In the genomic region with DNA sequence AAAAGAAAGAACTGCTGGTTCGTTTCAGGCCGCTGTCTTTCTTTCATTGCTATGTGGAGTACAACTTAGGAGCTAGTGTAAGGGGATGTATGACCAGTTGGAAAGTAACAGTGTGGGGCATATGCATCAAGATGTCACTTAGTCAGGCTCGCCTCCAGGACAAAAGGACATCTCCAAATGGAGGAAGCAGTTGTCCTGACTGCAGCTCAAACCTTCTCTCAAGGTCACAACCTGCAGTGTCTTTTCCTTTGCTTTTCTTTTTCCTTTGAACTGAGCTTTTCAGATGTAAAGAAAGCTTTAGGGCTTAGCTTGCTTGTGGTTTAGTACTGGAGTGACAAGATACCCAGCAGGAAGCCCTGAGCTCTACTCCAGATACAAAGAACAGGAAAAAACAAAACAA, we compare ENCODE assay signal across 23 mouse cellular contexts.
"Had no signal": no experiment of that assay in that cellular context is flagged by ENCODE, and none has a peak within 500 bp of the region (broad histone marks: within the 10 kb centered on the region; RNA-seq: fewer than 3 reads in every experiment).

No protein-coding gene starts in this region.

- H3K27ac ChIP-seq: heart, embryonic 10.5 days; hindbrain, embryonic 10.5 days; hindbrain, embryonic 12.5 days; hindbrain, embryonic 15.5 days; hindbrain, postnatal 0 days; kidney, embryonic 15.5 days; kidney, postnatal 0 days; limb, embryonic 13.5 days; limb, embryonic 15.5 days; liver, embryonic 12.5 days; liver, embryonic 14.5 days had no signal

- H3K9me3 ChIP-seq: heart, embryonic 10.5 days; heart, embryonic 12.5 days; hindbrain, embryonic 10.5 days; hindbrain, embryonic 12.5 days; hindbrain, embryonic 15.5 days; kidney, embryonic 15.5 days; limb, embryonic 13.5 days; limb, embryonic 15.5 days; liver, embryonic 12.5 days had no signal

- DNase-seq: gastrocnemius, postnatal 10 days; gastrocnemius, postnatal 25 days; heart, adult 18-20 months; heart, postnatal 10 days; heart, postnatal 4 days; kidney, adult 11 months; kidney, adult 9 months; kidney, postnatal 14 days; kidney, postnatal 36 days; left cerebral cortex, postnatal 4 days had no signal

- H3K4me2 ChIP-seq: heart, embryonic 12.5 days; hindbrain, embryonic 12.5 days; hindbrain, embryonic 15.5 days; kidney, embryonic 15.5 days; limb, embryonic 13.5 days; limb, embryonic 15.5 days; liver, embryonic 12.5 days had no signal

- H3K4me1 ChIP-seq: hindbrain, embryonic 15.5 days; limb, embryonic 15.5 days had no signal

- H3K4me3 ChIP-seq: heart, embryonic 10.5 days; heart, embryonic 12.5 days; hindbrain, embryonic 10.5 days; hindbrain, embryonic 12.5 days; hindbrain, embryonic 15.5 days; kidney, embryonic 15.5 days; limb, embryonic 13.5 days; limb, embryonic 15.5 days; liver, embryonic 12.5 days had no signal

- H3K9ac ChIP-seq: heart, embryonic 12.5 days; hindbrain, embryonic 12.5 days; hindbrain, embryonic 15.5 days; kidney, embryonic 15.5 days; limb, embryonic 13.5 days; limb, embryonic 15.5 days; liver, embryonic 12.5 days; liver, embryonic 14.5 days had no signal

- H3K27me3 ChIP-seq: heart, embryonic 12.5 days; hindbrain, embryonic 12.5 days; hindbrain, embryonic 15.5 days; kidney, embryonic 15.5 days; limb, embryonic 13.5 days; limb, embryonic 15.5 days; liver, embryonic 12.5 days had no signal

- H3K36me3 ChIP-seq: heart, embryonic 10.5 days; heart, embryonic 12.5 days; hindbrain, embryonic 10.5 days; hindbrain, embryonic 12.5 days; hindbrain, embryonic 15.5 days; kidney, embryonic 15.5 days; limb, embryonic 13.5 days; limb, embryonic 15.5 days; liver, embryonic 12.5 days had no signal

- ATAC-seq: hindbrain, postnatal 0 days; intestine, embryonic 16.5 days; liver, embryonic 12.5 days had no signal
